Mouse (Mus musculus) frontal cortex, postnatal 14 days (tissue): Measurements from ENCODE around the gene Eif4e3.

Source experiments
- DNase-seq, 2 experiments: peaks; one replicate each; pipeline ENCODE4 v3.0.0; 2022; ENCODE audit warnings: low spot score in 2 of 2

The Eif4e3 gene

GRCm38 (mm10) chr6:99665457-99666317, 884 bp downstream of the Eif4e3 start:
- DNase-seq = no peak

- no peak for DNase-seq
These were observed 3.3 kb downstream of the Eif4e3 start for GRCm38 (mm10) chr6:99663232-99663631.

- DNase-seq = no peak
These were observed 6.1 kb downstream of the Eif4e3 start for GRCm38 (mm10) chr6:99660443-99660842.

GRCm38 (mm10) chr6:99658586-99658985, 8.0 kb downstream of the Eif4e3 start:
- DNase-seq = no peak

- no peak for DNase-seq
These were observed 10.5 kb downstream of the Eif4e3 start for GRCm38 (mm10) chr6:99656088-99656487.

- DNase-seq = no peak
These were observed 11.1 kb downstream of the Eif4e3 start for GRCm38 (mm10) chr6:99655488-99655887.

GRCm38 (mm10) chr6:99654343-99654742, 12.2 kb downstream of the Eif4e3 start:
- DNase-seq = no peak

GRCm38 (mm10) chr6:99652341-99652740, 14.2 kb downstream of the Eif4e3 start:
- no peak for DNase-seq

GRCm38 (mm10) chr6:99649307-99649706, 17.3 kb downstream of the Eif4e3 start:
- no peak for DNase-seq

- no peak for DNase-seq
These were observed 20.2 kb downstream of the Eif4e3 start for GRCm38 (mm10) chr6:99646344-99646743.

- no peak for DNase-seq
These were observed 21.7 kb downstream of the Eif4e3 start for GRCm38 (mm10) chr6:99644876-99645275.

GRCm38 (mm10) chr6:99644386-99644785, 22.2 kb downstream of the Eif4e3 start:
- DNase-seq = no peak

- no peak for DNase-seq
These were observed 23.0 kb downstream of the Eif4e3 start for GRCm38 (mm10) chr6:99643439-99644199.

GRCm38 (mm10) chr6:99637456-99637855, 29.1 kb downstream of the Eif4e3 start:
- no peak for DNase-seq

GRCm38 (mm10) chr6:99636801-99637200, 29.8 kb downstream of the Eif4e3 start:
- no peak for DNase-seq

- DNase-seq = no peak
These were observed 30.4 kb downstream of the Eif4e3 start for GRCm38 (mm10) chr6:99636121-99636520.

- DNase-seq = no peak
These were observed 34.2 kb downstream of the Eif4e3 start for GRCm38 (mm10) chr6:99632121-99632980.

GRCm38 (mm10) chr6:99631637-99632036, 34.9 kb downstream of the Eif4e3 start:
- DNase-seq = no peak

- no peak for DNase-seq
These were observed 36.7 kb downstream of the Eif4e3 start for GRCm38 (mm10) chr6:99629726-99630458.

GRCm38 (mm10) chr6:99626347-99626746, 40.2 kb downstream of the Eif4e3 start:
- DNase-seq = no peak

- no peak for DNase-seq
These were observed 40.8 kb downstream of the Eif4e3 start for GRCm38 (mm10) chr6:99625803-99626202.
